Mouse (Mus musculus): ENCODE measurements around the gene Cypt12.

The Cypt12 gene

DNA sequence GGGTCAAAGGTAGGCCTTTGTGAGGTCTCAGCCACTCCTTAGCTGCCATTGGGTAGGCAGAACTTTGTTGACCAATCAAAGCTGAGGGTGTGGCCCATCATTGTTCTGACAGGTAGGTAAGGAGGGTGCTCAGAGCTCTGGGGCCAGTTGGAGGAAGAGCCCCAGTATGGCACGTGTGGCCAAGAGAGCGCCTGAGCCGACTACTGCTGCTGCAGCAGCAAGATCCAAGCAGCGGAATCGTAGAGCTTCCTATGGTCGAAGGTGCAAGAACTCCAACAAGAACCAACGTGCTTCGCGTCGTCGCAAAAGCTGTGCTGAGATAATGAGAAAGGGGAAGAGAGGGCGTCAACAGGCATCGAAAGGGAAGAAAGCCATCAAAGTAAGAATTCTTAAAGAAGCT is at the start of gene Cypt12:
Cypt12 (plus strand) TSS at position 112 of the 400 bp plus-strand sequence.
- no peak for DNase-seq (ENCODE audit: low spot score)

DNA sequence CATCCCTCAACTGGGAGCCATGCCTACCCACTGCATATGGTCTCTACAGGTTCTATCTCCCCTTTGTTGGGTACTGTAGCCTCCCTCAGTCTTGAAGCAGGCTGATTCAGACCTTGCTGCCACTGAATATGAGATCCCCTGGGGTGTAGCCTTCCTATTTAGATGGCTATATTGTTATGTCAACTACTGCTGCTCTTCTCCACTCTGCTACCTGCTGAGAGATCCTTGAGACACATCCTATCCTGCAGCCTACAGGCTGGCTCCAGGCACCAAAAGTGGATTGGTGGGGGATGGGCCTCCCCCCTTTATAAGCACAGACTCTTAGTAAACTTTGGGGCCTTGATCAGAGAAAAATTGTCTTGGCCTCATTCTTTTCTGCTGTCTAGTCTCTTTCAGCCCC is 34.4 kb upstream of the Cypt12 start:
- DNase-seq (ENCODE audit: low spot score): no peak

DNA sequence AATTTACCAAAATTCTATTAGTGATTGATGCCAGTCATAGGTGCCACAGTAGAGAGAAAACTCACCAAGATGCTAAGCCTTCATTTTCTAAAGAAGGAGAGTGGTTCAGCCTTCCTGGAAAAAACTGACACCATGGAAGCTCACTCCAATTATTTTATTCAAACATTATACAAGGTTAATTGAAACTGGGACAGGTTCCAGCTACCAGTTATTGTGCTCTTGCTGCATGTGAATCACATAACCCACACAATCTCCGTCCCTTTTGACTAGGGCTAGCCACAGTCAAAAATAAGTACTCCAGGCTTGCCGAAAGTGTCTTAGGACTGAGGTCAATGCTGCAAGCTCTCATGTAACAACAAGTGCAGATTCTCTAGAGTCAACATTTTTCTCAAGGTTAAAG is 8.0 kb upstream of the Cypt12 start:
- no peak for DNase-seq (ENCODE audit: low spot score)
